Mouse (Mus musculus) telencephalon, adult 2 months (tissue): Measurements from ENCODE around the gene Numb.

Experiments
- DNase-seq: peaks from one replicate; pipeline ENCODE4 v3.0.0-alpha.2; 2011; ENCODE audit warnings: low read depth, low spot score

Numb gene

DNA sequence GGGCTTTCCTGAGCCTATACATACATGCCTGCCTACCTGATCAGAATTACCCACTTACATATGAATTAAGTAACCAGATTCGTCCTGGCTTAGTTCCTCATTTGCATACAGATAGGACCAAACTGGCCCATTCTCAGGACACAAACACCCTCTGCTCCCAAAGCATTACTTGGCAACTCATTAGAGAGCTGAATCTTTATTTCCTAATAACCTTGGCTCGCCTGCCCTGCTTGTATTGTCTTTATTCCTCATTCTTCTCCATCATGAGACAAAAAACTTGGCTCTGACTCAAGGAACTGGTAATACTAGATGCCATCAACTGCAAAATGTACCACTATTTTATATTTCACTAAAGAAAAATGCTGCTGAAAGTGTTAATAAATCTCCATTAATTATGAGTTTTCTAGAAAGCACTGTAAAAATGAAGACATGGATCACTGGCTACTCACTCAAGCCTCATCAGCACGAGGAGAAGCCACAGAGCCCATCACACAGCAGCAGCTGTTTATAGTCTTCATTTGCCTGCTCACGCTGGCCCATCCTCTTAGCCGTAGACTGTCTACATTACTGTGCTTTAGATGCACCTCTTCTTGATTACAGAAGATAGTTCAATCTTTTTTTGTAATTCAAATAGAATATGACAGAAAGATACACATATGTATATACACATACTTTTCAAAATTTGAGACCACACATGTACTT, 69.1 kb downstream of the Numb start:
- DNase-seq = no peak

DNA sequence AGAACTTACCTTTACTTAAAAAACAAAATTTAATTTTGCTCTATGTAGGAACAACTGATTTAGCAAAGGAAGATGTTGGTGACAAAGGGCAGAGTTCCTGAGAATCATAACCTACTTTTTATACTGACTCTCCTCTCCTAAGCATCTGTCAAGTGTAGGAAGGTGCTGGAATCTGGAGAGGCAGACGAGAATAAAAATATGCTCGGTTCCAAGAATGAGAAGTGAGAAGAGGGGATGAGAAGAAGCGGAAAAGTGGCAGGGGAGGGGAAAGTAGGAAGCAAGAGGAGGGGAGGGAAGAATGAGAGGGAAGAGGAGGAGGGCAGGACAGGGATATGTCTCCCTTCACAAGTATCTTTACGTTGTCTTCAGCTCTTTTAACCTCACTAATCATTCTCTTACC, 71.4 kb downstream of the Numb start:
- DNase-seq = peak; percentile 69

DNA sequence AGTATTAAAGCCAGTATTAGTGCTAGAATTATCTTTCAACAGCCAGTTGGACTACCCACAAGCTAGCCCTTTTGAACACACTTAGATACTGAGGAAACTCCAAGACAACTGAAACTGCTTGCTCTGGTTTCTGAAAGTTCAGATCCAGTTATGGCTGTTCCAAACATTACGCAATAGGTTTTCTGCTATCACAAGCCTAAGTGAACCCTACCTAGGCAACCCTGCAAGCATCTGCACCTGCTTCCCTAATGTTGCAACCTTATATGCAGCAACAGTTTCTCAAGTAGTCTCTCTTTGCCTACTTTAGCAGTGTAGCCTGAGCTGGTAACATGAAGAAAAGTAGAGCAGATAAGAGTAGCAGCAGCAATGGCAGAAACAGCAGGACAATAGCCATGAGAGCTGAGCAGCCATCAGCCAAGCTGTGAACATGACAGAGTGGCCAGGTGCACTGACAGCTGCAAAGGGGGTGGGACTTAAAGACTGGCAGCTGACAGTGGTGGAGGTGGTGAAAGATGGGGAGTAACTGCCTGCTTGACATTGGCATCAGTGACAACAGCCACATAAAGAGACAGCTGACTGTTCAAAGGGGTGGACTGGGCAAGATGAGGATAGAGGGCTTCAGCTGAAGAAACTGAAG, 73.0 kb downstream of the Numb start:
- DNase-seq = no peak

DNA sequence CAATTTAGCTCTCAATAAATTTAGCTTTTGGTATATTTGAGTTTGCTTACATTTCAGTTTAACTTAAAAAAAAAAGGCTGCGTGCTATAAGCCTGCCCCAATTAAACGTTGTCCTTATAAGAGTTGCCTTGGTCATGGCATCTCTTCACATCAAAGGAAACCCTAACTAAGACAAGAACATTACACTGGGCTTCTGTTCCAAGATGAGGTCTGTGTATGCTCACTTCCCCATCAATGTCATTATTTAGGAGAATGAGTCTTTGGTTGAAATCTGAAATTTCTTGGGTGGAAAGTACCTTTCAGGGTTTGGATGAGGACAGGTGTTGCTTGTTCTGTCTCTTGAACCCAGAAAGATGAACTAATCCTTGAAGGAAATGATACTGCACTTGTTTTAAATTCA, 73.9 kb downstream of the Numb start:
- no peak for DNase-seq

DNA sequence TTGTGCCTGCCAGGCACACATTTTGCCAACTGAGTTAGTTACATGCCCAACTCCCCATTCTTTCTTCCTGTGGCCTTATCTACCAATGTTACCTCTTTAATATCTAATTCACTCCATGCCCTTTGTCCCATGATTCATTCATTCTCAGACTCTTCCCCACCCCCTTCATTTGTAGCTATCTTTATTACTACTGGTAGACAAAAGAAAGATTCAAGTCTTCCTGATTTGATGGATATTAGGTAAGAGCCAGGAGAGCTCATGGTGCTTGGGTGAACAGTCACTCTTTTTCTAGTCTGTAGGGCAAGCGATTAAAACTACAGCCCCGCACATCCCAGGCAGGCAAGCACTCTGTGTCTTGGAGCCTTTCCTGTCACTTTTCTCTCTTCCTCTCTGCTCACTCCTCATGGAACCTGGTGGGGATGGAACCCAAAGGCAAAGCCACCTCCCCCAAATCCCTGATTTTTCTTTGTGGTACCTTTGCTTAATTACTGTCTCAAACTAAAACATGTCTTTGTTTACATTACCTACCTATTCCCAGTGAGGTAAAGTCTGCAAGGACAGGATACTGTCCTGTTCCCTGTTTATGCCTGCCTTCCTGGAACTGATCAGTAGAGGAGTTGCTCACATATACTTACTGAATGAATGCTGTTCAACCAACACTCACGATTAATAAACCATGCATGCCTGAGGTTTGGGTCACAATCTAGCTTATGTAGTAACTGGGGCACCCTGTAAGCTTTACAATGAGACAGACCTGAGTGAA, 78.9 kb downstream of the Numb start:
- no peak for DNase-seq

DNA sequence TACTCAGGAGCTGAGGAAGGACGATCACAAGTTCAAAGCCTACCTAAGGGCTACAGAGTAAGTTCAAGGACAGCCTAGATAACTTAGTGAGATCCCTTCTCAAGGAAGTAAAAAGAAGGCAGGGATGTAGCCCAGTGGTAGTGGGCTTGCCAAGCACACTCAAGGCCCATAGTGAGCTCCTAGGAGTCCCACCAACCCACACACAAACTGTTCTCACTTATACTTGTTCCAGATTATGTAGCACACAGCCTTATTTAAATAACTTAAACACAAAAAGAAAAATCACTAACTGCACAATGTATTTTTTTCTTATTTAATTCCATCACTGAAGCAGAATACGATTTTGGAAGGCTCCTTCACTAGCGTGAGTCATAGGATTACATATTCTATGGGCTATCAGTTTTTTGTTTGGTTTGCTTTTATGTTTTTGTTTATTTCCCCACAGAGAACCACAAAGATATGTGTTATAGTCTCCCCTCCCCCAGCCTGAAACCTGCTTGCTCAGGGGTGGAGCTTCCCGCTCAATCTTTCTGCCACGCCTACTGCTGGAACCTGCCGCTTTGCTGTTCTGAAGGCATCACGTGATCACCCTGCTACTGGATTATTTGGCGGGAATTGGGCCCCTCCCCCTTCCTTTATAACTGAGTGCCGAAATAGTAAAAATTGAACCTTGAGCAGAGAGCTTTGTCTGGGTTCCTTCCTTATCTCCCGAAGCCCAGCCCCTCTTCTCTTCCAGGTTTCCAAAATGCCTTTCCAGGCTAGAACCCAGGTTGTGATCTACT, 80.1 kb downstream of the Numb start:
- peak; percentile 48 for DNase-seq

DNA sequence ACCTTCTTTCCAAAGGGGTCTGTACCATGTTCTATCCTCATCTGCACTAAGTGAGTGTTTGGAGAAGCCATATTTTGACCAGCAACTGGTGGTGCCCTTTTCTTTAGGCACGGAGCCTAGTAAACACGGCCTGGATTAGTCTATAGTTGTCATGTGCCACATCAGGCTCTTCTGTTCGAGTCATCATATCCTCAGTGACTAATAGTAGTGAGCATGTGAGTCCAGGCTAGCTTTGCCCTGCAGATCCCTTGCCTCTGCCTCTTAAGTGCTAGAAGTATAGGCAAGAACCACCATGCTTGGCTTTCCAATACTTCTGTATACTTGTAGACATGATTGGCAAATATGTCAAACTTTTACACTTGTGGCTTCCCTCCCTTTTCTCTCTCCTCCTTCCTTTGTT, 87.8 kb downstream of the Numb start:
- DNase-seq = no peak

DNA sequence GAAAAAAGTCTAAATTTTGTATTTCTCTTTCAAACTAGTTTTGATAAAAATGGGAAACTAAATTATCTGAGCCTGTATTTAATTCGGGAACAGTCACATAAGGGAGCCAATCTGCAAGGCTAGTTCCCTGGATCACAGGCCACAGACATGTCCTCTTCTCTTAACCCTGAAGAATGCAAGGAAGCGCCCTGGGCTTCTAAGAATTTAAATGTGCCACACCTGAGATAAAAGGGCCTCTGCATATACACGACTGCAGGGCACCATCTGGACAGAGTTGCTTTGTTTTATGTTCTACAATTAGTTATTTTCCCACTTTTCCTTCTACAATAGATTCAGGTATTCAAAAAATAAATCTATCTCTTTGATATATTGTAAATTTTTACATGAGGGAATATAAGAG, 91.3 kb downstream of the Numb start:
- DNase-seq = no peak

DNA sequence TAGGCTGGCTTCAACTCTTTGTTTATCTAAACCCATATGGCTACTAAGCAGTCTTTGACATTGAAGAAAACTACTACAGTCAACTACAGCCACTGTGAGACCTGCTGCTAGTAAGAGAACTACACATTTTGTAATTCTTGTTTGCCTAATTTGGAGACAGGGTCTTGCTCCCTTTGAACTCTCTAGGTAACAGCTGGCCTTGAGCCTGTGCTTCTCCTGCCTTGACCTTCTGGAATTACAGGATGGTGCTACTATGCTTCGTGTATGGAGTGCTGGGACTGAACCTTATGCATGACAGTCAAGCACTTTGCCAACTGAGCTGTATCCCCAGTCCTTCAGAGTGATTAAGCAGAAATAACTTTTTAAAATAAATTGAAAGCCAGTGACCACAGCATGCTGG, 105.1 kb downstream of the Numb start:
- DNase-seq = no peak

DNA sequence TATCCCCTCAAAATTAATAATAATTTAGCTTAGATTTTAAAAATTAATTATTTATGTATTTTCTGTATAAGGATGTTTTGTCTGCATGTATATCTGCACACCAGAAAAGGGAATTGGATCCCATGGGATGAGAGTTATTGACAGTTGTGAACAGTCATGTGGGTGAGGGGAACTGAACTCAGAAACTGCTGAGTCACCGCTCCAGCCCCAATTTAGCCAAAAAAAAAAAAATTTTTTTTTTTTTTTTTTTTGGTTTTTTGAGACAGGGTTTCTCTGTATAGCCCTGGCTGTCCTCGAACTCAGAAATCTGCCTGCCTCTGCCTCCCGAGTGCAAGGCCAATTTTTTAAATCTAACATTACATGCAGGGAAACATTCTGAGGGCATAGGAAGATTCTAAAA, 109.8 kb downstream of the Numb start:
- no peak for DNase-seq

DNA sequence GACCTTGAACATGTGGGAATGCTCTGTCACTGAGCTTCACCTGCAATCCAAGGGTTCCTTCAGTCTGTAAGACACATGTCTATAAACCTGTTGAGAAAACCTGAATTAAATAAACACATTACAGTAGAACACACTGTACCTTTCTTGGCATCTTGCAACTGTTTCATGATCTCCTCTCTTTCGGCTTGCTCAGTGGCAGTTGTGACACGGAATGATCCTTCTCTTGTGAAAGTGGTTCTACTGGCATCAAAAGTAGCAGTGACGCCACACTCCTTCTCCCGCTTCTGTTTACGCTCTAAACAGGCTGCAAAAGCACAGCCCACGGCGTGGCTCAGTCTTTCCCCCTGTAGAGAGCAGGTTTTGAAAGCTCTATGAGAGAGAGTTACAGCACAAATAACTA, 118.1 kb downstream of the Numb start:
- DNase-seq = no peak

DNA sequence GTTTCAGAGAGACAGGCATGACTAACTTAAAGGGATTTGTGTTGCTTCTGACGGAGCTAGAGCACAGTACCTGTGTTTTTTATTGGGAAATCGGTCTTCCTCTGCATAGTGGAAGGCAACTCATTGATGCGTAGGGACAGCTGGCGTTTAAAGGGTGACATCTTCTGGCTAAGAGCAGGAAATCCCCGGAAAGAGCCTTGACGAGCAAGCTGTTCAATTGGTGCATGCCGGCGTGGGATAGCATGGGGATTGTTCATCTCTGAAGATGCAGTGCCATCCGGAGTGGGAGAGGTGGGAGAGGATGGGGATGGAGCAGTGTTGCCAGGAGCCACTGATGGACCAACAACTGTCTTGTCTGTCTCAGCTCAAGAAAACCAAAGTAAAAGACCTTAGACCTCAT, 120.8 kb downstream of the Numb start:
- peak; percentile 62 for DNase-seq

DNA sequence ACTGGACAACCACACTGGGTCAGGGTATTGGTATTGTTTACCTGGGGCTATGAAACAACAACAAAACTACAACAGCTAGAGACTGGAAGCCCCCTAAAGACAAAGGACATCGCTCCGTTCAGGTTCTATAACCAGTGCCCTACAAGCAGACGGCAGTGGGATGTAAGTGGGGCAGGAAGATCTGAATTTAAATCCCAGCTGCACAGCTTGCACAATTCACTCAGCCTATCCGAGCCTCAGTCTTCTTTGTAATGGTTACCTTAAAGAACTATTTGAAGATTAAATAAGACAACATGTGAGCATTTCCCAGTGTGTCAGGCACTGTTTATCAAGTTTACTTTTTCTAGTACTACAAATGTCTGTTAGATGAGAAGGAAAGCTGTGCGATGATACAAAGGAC, 123.4 kb downstream of the Numb start:
- DNase-seq = no peak

DNA sequence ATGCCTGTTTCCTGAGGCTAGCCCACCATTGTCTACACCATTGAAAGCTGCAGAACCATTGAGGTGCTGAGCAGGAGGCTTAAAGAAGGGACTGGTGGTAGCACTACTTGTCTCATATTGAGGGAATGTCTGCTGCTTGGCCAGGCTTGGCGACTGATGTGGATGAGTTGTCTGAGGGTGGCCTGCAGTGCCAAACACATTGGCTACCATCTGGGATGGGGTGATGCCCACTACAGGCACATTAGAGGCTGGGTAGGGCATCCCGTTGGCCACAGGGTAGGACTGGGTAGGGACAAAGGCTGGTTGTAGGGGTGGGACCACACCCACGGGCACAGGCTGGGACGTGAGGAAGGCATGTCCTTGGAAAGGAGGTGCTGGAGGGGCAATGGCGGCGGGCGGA, 126.1 kb downstream of the Numb start:
- DNase-seq = no peak

DNA sequence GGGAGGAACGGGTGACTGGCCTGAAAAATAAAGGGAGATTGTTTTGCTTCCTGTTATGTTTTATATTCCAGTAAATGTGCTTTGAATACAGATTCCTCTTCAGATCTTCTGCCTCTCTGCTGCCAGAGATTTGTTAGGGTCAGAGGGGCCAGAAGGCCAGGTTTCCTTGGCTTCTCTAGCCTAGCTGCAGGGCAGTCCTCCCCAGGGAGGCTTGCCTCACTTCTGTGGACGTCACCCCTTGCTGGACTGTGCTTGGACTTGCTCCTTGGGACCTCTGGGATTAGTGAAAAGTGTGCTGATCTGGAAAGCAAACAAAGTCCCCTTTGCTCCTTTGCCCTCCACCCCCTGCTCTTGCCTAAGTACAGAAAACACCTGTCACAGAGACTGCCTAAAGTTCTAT, 126.7 kb downstream of the Numb start:
- no peak for DNase-seq

DNA sequence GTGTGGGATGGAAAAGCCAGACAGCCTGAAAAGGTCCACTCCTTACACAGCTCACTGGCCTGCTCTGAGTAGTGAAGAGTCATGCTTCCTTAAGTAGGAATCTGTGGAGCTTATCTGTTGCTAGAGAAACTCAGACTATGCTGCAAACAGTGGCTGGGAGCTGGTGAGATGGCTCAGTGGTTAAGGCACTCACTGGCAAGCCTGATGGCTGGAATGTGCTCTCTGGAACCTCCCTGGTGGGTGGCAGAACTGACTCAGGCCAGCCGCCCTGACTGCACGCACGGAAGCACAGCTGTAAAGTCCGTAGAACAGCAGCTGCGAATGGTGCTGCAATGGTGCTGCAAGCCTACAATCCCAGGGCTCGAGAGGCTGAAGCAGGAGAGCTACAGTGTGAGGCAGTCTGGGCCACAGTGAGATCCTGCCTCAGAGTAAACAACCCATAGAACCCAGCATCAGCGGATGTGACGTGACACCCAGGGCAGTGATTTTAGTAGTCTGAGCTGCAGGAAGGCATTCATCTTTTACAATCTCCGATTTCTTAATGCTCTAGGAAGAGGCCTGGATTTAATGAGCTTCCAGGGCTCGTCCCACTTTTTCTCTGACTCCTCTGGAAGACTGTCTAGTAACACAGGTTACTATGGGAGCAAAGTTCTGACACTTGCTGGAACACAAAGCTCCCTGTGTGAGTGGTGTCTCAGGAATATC, 128.9 kb downstream of the Numb start:
- no peak for DNase-seq

DNA sequence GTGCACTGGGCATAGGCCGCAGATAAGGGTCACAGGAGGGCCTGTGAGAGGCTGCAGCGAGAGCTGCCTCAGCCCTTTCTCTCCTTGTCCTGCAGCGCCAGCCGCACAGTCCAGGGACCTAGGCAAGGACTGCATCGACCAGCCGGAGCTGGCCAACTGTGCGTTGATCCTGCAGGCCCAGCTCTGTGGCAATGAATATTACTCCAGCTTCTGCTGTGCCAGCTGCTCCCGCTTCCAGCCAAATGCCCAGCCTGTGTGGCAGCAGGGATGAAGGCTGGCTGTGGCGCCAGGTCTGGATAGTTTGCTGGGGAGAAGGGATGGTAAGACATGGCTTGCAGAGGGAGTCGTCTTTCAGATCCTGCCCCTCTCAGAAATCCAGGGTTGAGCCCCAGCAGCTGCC, 130.0 kb downstream of the Numb start:
- DNase-seq = no peak

DNA sequence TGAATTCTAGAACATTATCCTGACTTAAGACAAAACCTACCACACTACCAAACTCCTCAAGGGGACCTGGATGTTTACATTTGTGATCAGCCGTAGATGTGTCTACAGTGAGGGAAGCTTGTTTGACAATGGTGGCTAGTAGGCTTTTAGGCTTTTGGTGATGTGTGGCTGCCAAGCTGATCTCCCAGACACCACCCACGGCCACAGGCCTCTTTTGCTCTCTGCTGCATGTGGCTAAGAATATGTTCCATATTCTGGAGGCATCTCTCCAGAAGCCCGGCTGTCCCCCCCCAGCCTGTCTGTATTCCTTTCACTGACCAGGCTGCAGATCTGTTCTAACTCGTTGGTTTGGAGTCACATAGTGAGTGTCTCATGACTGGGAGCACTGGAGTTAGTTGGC, 131.0 kb downstream of the Numb start:
- no peak for DNase-seq

DNA sequence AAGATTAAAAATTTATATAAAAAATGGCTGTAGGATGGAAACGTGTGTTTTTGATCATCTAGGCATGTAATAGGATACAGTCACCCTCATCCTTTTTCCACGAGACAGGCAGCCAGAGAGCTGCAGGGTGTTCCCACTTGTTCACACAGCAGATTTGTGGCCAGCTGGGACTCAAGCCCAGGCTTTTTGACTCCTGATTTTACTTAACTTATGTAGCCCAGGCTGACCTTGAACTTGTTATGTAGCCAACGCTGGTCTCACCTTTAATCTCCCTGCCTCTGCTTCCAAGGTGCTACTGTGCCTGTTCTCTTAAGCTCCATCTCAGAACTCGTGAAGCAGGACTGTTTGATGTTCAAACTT, 132.0 kb downstream of the Numb start:
- no peak for DNase-seq

DNA sequence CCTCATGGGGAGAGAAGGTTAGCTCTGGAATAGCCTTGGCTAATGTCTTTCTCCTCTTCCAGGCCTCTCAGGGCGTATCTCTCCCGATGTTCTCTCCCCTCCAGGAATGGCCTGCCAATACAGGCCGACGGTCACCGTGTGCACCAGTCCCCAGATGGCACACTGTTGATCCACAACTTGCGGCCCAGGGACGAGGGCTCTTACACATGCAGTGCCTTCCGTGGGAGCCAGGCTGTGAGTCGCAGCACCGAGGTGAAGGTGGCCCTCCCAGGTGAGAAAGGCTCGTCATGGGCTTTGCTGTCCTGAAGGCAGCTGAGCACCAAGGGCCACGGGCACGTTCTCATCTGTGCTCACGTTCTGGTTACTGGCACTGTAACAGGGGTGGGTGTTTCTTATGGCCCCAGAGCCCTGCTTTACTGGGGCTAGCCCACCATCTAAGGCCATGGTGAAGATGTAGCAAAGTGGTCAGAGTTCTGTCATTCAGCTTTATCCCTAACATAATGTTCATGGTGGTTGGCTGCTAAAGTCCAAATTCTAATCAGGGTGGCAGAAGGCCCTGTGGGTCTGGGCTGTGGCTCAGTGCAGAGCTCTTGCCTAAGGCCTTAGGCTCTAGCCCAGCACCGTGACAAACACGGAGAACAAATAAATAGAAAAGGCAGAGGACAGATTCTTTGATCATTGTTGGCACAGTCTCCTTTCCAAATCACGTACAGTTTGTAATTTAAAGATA, 132.5 kb downstream of the Numb start:
- DNase-seq = no peak

DNA sequence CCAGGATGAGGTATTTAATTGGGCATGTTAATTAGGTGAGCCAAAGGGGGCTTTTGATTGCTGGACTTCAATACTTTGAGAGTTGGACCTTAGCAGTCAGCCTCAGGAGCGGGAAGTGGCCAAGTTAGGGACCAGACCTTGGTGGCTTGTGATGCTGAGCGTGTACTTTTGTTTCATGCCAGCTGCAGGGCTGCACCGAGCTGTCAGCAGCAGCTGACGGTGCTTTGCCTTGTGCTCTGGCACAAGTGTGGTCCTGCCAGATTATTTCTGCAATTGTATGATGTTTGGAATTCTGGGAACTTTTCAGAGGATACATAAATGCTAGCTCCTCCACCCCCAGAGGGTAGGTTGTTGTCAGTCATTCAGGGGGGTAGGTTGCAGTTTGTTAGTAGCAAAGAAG, 136.4 kb downstream of the Numb start:
- DNase-seq = no peak
